Mouse (Mus musculus): Measurements from ENCODE around the gene Tnk2.

Tnk2 gene

GRCm38 (mm10) chr16:32723163-32723562 lies 79.5 kb downstream of the Tnk2 start:
- no peak for DNase-seq

DNA sequence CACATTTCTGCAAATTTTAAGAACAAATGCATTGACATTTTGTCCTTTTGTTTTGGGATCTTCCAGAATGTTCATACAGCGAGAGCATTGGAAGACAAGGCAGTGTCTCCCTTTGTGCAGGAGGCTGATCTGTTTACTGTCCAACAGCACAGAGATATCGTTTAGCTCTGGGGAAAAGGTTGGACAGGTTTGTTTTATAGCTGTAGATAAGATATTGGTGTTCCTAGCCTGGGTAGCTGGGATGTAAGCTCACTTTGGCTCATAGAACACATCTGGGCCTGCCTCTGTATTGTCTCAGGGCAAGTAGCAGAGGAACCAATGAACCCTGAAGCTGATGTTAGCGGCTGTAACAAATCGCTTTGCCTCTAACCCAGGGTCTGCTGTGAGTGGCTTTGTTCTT lies 80.1 kb downstream of the Tnk2 start:
- DNase-seq: no peak

DNA sequence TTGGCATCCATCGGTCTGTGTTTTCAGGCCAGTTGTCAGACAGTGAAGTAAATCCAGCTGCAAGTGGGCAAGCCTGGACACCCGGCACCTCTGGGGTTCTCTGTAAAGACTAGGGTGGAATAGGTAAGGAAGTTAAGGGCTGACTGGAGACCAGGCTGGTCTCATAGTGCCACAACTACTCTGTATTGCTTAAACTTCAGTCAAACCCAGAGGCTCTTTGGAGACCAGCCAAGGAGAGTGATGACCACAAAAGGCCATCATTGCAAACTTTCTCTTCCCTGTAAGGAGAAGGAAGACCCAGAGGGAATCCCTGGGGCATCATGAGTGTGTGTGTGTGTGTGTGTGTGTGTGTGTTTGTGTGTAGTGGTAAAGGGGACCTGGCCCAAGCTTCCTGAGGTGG lies 80.6 kb downstream of the Tnk2 start:
- DNase-seq: no peak

DNA sequence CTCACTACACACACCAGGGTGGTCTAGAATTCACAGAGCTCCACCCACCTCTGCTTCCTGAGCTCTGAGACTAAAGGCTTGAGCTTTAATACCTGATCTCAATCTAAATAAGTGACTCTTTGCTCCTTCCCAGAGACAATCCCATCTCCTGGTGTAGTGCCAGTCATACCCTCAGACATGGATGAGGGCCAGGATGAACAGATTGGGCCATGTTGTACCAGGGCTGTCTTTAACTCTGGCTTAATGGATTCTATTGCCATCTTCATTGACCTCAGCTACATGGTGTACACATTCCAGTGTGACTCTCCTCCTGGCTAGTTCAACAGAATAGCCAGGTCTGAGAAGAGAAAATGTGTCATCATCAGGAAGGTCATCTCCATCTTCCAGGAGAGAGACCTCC lies 82.8 kb downstream of the Tnk2 start:
- DNase-seq: no peak

GRCm38 (mm10) chr16:32728240-32728639 lies 84.6 kb downstream of the Tnk2 start:
- DNase-seq: no peak

DNA sequence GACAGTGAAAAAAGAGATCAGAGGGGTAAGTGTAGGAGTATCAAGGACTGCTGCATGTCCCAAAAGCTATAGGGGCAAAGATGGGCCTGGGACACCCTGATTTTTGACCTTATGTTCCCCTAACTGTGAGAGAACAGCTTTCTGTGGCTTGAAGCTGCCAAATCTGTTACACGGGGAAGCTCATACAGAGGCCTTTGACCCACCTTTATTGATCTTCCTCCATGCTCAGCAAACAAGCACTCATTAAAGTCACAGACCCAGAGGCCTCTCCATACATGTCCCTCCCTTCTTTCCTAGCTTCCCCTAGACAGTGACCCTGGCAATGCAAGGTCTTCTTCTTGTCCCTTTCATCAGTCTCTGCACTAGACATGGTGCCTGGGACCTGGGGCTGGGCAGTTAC lies 85.1 kb downstream of the Tnk2 start:
- no peak for DNase-seq

All from right cerebral cortex, postnatal 25 days (tissue).